Mouse (Mus musculus): ENCODE measurements at regions not wholly inside any gene's neighbourhood (a gene's known extent, or its start where the extent isn't known, plus 50 kb on each side); places are given as distances from the start of the nearest gene placed in this dataset.

DNA sequence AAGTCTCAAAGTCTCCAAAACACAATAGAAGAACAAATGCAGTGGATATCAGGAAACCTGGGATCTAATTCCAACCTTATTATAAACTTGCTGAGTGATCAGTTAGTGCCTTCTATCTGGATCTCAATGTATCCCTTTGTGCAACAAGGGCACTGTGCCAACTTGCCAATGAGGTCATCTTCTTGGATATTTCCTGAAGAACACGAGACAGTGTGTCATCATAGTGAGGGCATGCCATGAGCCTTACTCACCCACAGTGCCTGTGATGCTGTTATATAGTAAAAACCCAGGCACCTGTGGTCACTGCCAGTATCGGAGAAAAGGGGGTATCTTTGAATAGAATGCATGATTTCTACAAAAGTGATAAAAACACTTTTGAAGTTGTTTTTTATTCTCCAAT, 60.2 kb upstream of the Cd34 start:
- Histone ChIP-seq H3K4me2 (replicated peaks; ENCODE audit: low read depth, low read length) (no peak overlapping the region), H3K27ac (ENCODE audit: low read depth, low read length) (no peak overlapping the region), H3K27me3 (ENCODE audit: control insufficient read depth, insufficient read depth, low read length) (no peaks in the 10 kb centered on the region), H3K4me3 (ENCODE audit: low read length) (no peak overlapping the region), H3K36me3 (ENCODE audit: control insufficient read depth, insufficient read depth, low read length) (no peaks in the 10 kb centered on the region), H3K9me3 (ENCODE audit: control insufficient read depth, low read length) (no peaks in the 10 kb centered on the region), H3K9ac (ENCODE audit: low read depth, low read length) (no peak overlapping the region), H3K4me1 (ENCODE audit: control insufficient read depth, insufficient read depth, low read length) (0 out of 2 replicates have a peak, but pooled peaks cover 3% of the 10 kb centered on the region)
- ATAC-seq (ENCODE audit: low FRiP score, low TSS enrichment) = no peak
- 78% methylated on average over 2 of the region's 2 CpGs for WGBS

DNA sequence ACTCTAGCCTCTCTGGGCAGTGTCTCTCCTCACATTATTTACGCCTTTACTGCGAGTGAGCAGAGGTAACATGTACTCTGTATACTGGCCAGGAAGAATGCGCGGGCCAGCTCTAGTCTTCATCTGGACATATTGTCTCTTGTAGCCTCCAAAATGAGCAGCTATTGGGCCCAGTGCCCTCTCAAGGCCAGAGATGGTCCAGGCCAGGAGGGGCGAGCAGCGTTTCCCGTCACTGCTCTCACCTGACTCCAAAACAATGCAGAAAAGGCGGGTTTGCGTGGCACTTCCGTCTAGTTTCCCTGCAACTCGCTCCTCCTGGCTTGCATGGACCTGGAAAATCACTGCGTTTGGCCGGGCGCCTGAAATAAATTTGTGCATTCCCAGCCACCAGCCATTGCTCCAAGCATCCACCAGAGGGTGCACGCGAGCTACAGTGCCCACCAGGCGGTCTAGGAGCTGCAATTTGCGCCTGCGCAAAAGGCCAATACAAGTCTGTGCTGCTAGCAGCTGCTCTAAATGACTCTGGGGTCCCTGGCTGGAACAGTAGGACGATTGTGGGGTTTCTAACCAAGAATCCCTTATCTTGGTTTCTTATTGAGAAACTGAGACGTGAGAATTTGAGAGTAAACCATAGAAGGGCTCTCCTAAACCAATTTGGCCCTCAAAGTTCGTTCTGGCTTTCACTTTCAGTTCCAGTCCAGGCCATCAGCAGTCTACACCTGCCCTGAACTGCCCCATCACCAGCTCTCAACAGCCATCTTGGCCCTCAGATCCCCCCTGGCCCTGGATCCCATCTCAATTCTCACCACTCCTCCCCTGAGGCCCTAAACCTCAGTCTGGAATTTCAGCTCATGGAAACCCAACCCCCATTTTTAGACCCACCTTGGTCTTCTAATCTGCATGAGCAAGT, 59.0 kb upstream of the Cd34 start:
- WGBS = 21% methylated on average over 22 of the region's 22 CpGs
- no peak overlapping the region for H3K27ac ChIP-seq (ENCODE audit: low read depth, low read length)
- H3K9me3 ChIP-seq (ENCODE audit: control insufficient read depth, low read length) = no peaks in the 10 kb centered on the region
- no peak overlapping the region for H3K4me3 ChIP-seq (ENCODE audit: low read length)
- H3K9ac ChIP-seq (ENCODE audit: low read depth, low read length) = peak overlapping the region; percentile 35; the same call in 1 of the 2 replicates
- H3K36me3 ChIP-seq (ENCODE audit: control insufficient read depth, insufficient read depth, low read length) = no peaks in the 10 kb centered on the region
- peak overlapping the region; percentile 25; the same call in 1 of the 2 replicates for H3K4me2 ChIP-seq (replicated peaks; ENCODE audit: low read depth, low read length)
- peak; percentile 96 for ATAC-seq (ENCODE audit: low FRiP score, low TSS enrichment)
- 0 out of 2 replicates have a peak, but pooled peaks cover 3% of the 10 kb centered on the region for H3K4me1 ChIP-seq (ENCODE audit: control insufficient read depth, insufficient read depth, low read length)
- H3K27me3 ChIP-seq (ENCODE audit: control insufficient read depth, insufficient read depth, low read length) = no peaks in the 10 kb centered on the region

DNA sequence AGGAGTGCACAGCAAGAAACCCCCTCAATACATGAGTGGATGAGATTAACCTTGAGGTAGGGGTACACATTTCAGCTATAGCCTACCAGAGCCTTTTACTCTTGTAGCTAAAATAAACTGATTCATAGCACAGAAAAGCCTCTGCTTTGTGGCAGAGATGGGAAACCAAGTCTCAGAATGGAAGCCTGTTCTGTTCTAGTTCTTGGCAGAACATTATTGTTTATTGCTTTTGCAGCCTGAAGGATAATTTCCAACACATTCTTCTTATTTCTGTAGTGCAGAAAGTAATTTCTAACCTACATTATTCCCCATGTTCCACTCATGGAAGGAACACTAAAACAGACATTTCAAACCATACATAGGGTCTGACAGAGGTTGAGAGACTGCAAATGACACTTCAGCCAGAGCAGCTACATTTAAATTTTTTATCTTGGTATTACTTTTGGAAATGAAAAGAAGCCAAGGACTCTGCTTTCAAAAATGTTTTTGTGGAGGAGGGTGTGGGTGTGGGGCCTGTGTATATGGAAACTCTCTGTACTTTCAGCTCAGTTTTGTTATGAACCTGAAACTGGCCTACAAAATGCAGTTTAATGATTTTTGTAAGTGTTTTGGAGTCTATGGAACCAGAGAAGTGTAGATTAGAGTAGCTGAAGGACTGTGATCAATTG, 56.9 kb upstream of the Cd34 start:
- Histone ChIP-seq H3K9ac (ENCODE audit: low read depth, low read length) (no peak overlapping the region), H3K36me3 (ENCODE audit: control insufficient read depth, insufficient read depth, low read length) (no peaks in the 10 kb centered on the region), H3K9me3 (ENCODE audit: control insufficient read depth, low read length) (no peaks in the 10 kb centered on the region), H3K4me3 (ENCODE audit: low read length) (no peak overlapping the region), H3K27me3 (ENCODE audit: control insufficient read depth, insufficient read depth, low read length) (no peaks in the 10 kb centered on the region), H3K27ac (ENCODE audit: low read depth, low read length) (no peak overlapping the region), H3K4me1 (ENCODE audit: control insufficient read depth, insufficient read depth, low read length) (0 out of 2 replicates have a peak, but pooled peaks cover 3% of the 10 kb centered on the region), H3K4me2 (replicated peaks; ENCODE audit: low read depth, low read length) (no peak overlapping the region)
- no peak for ATAC-seq (ENCODE audit: low FRiP score, low TSS enrichment)

DNA sequence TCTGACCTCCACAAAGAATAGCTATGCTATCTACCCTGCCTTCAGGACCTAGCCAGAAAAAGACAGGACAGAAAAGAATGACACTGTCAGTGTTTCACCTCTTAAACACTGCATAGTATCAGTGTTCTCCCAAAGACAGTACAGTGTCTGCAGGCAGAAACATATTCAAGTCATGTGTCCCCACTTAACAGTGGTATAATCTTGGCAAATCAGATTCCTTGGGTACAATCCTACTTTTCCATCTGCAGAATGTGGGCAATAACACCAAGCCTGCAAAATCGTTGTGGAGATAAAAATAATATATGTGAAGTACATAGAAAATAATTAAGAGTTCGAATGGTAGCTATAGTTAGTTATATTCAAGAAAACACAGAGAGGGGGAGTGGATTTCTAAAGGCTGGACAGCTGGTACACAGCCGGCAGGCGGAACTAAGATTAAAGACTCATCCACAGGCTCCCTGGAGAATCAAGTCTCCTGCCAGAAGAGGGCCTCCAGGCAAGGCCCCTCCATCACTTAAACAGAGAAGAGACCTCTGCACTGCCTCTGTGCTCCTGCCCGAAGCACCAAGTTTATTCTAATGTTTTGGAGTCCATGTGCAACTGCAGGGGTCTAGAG, 53.4 kb upstream of the Cd34 start:
- Histone ChIP-seq H3K9ac (ENCODE audit: low read depth, low read length) (no peak overlapping the region), H3K9me3 (ENCODE audit: control insufficient read depth, low read length) (no peaks in the 10 kb centered on the region), H3K4me1 (ENCODE audit: control insufficient read depth, insufficient read depth, low read length) (no peaks in the 10 kb centered on the region), H3K4me3 (ENCODE audit: low read length) (no peak overlapping the region), H3K36me3 (ENCODE audit: control insufficient read depth, insufficient read depth, low read length) (no peaks in the 10 kb centered on the region), H3K27ac (ENCODE audit: low read depth, low read length) (no peak overlapping the region), H3K27me3 (ENCODE audit: control insufficient read depth, insufficient read depth, low read length) (no peaks in the 10 kb centered on the region), H3K4me2 (replicated peaks; ENCODE audit: low read depth, low read length) (no peak overlapping the region)
- WGBS = 63% methylated on average over 5 of the region's 5 CpGs
- no peak for ATAC-seq (ENCODE audit: low FRiP score, low TSS enrichment)

DNA sequence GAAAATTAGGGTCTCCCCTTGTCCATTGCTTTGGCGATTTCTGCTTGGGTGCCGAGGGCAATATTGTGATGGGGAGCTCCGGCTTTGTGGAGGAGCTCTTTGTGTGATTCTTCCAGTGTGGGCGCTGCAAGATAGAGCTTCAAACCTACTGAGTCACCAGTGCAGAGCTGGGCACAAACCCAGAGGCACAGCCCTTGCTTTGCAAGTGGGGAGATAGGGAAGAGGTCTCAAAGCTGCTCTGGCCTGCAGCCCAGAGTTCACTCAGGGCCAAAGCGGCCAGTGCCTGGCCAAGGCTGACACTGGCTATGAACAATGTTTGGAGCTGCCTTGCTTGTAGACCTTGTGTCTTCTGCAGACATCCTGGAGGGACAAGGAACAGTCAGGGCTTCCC, 52.9 kb upstream of the Cd34 start:
- H3K4me1 ChIP-seq (ENCODE audit: control insufficient read depth, insufficient read depth, low read length) = no peaks in the 10 kb centered on the region
- no peak overlapping the region for H3K4me2 ChIP-seq (replicated peaks; ENCODE audit: low read depth, low read length)
- no peaks in the 10 kb centered on the region for H3K27me3 ChIP-seq (ENCODE audit: control insufficient read depth, insufficient read depth, low read length)
- no peak overlapping the region for H3K9ac ChIP-seq (ENCODE audit: low read depth, low read length)
- ATAC-seq (ENCODE audit: low FRiP score, low TSS enrichment) = no peak
- no peaks in the 10 kb centered on the region for H3K36me3 ChIP-seq (ENCODE audit: control insufficient read depth, insufficient read depth, low read length)
- H3K27ac ChIP-seq (ENCODE audit: low read depth, low read length) = no peak overlapping the region
- WGBS = 92% methylated on average over 5 of the region's 5 CpGs
- no peaks in the 10 kb centered on the region for H3K9me3 ChIP-seq (ENCODE audit: control insufficient read depth, low read length)
- no peak overlapping the region for H3K4me3 ChIP-seq (ENCODE audit: low read length)
